In the genomic region with DNA sequence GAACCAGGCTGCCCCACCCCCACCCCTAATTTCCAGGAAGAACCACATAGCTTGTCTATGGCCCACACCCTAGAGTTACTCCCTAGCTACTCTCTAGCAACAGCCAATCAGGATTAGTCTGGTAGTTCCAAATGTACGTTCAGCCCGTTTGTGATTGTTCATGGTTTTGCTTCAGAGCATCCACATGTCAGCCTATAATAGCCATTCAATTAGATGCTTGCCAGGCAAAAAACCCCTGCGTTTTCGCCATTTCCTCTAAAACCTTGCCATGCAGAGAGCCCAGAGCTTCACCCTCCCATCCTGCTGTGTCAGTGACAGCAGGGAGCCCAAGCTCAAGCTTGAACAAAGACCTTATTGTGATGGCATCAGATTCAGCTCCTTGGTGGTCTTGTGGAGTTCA, we compare ENCODE assay signal across 21 mouse cellular contexts. TPM values are rescaled to one million over a fixed set of nuclear protein-coding genes. Genes with fewer than 3 reads are reported as not detected.
DNase-seq lines count a peak whose midpoint lies in the region; ATAC-seq and TF ChIP-seq lines count a peak whose summit lies in the region.
"Had no signal": no experiment of that assay in that cellular context is flagged by ENCODE, and none has a peak within 500 bp of the region (broad histone marks: within the 10 kb centered on the region; RNA-seq: fewer than 3 reads in every experiment).

No protein-coding gene starts in this region.

- ATAC-seq in midbrain, embryonic 13.5 days = peak; percentile 79
- ATAC-seq in liver, embryonic 11.5 days (replicated peaks; ENCODE audit: low FRiP score) = no peak
- ATAC-seq: intestine, embryonic 15.5 days; liver, postnatal 0 days had no signal

- H3K4me2 ChIP-seq in midbrain, embryonic 13.5 days (replicated peaks) = no peak overlapping the region
- H3K4me2 ChIP-seq in liver, embryonic 11.5 days = no peak overlapping the region
- H3K4me2 ChIP-seq: embryonic facial prominence, embryonic 12.5 days; intestine, embryonic 15.5 days; limb, embryonic 13.5 days had no signal

- intact Hi-C loops in left cerebral cortex, postnatal 4 days (cut with DNase I) = no loop called here

- H3K9ac ChIP-seq in ES-Bruce4 (ENCODE audit: low read depth, poor library complexity, severe bottlenecking) = no peak overlapping the region
- no peak overlapping the region for H3K9ac ChIP-seq in ES-E14 (ENCODE audit: insufficient read depth, low read depth, low read length, poor library complexity, severe bottlenecking)
- no peak overlapping the region for H3K9ac ChIP-seq in midbrain, embryonic 13.5 days (replicated peaks)
- H3K9ac ChIP-seq in liver, embryonic 11.5 days (ENCODE audit: low read depth, low read length) = no peak overlapping the region
- H3K9ac ChIP-seq: embryonic facial prominence, embryonic 12.5 days; intestine, embryonic 15.5 days; limb, embryonic 13.5 days; liver, postnatal 0 days had no signal

- 2% methylated on average over 4 of the region's 4 CpGs for WGBS in midbrain, embryonic 13.5 days
- WGBS in liver, embryonic 11.5 days = 59% methylated on average over 4 of the region's 4 CpGs

- H3K27ac ChIP-seq in ES-Bruce4 (ENCODE audit: insufficient read depth, low read length) = peak overlapping the region; percentile 93
- H3K27ac ChIP-seq in ES-E14 (ENCODE audit: insufficient read depth, low read depth, low read length, poor library complexity, severe bottlenecking) = peak overlapping the region; percentile 80
- no peak overlapping the region for H3K27ac ChIP-seq in midbrain, embryonic 13.5 days
- H3K27ac ChIP-seq in liver, embryonic 11.5 days (ENCODE audit: low read depth, low read length) = no peak overlapping the region
- H3K27ac ChIP-seq: embryonic facial prominence, embryonic 12.5 days; gastrocnemius, adult 2 months; intestine, embryonic 15.5 days; layer of hippocampus, adult 2 months; limb, embryonic 13.5 days had no signal

- no peak for TF ChIP-seq CTCF in ES-Bruce4 (IDR thresholded peaks at IDR 0.05; ENCODE audit: low read depth, low read length)

- peak; percentile 52; the same call in 1 of the 2 replicates for TF ChIP-seq EP300 in ES-Bruce4 (IDR thresholded peaks at IDR 0.05; ENCODE audit: insufficient read depth, low read depth, low read length)

- no peak overlapping the region; the same call in 1 of the 2 replicates for H3K4me3 ChIP-seq in ES-Bruce4 (ENCODE audit: low read depth, low read length)
- H3K4me3 ChIP-seq in ES-E14 (ENCODE audit: insufficient read depth in 1 of 2, low read depth in 1 of 2, low read length in 2 of 2, poor library complexity in 1 of 2, severe bottlenecking in 1 of 2) = no peak overlapping the region
- no peak overlapping the region for H3K4me3 ChIP-seq in midbrain, embryonic 13.5 days (replicated peaks)
- no peak overlapping the region for H3K4me3 ChIP-seq in liver, embryonic 11.5 days (ENCODE audit: low read depth, low read length)
- H3K4me3 ChIP-seq: embryonic facial prominence, embryonic 12.5 days; gastrocnemius, adult 2 months; intestine, embryonic 15.5 days; layer of hippocampus, adult 2 months; limb, embryonic 13.5 days had no signal

- no peaks in the 10 kb centered on the region for H3K27me3 ChIP-seq in ES-Bruce4 (ENCODE audit: control insufficient read depth, insufficient read depth, low read length, poor library complexity, severe bottlenecking)
- H3K27me3 ChIP-seq in midbrain, embryonic 13.5 days = no peaks in the 10 kb centered on the region
- no peaks in the 10 kb centered on the region for H3K27me3 ChIP-seq in liver, embryonic 11.5 days (replicated peaks; ENCODE audit: control insufficient read depth, insufficient read depth, low read length)
- H3K27me3 ChIP-seq: embryonic facial prominence, embryonic 12.5 days; intestine, embryonic 15.5 days; limb, embryonic 13.5 days had no signal

- TF ChIP-seq POLR2A in ES-Bruce4 (IDR thresholded peaks at IDR 0.05; ENCODE audit: insufficient read depth, low read length) = no peak

- H3K36me3 ChIP-seq in ES-Bruce4 (ENCODE audit: control insufficient read depth, insufficient read depth, low read length, poor library complexity, severe bottlenecking) = no peaks in the 10 kb centered on the region
- H3K36me3 ChIP-seq in ES-E14 (ENCODE audit: control insufficient read depth, insufficient read depth, low read length, poor library complexity, severe bottlenecking) = no peaks in the 10 kb centered on the region
- H3K36me3 ChIP-seq in midbrain, embryonic 13.5 days = no peaks in the 10 kb centered on the region
- H3K36me3 ChIP-seq in liver, embryonic 11.5 days (ENCODE audit: control insufficient read depth, insufficient read depth, low read length) = no peaks in the 10 kb centered on the region
- H3K36me3 ChIP-seq: embryonic facial prominence, embryonic 12.5 days; intestine, embryonic 15.5 days; limb, embryonic 13.5 days had no signal

- DNase-seq in ES-E14 (ENCODE audit: low read depth, low spot score) = peak; percentile 50
- DNase-seq in embryo, embryonic 11 days = peak; percentile 40
- DNase-seq in left cerebral cortex, postnatal 4 days = no peak
- no peak for DNase-seq in gastrocnemius, postnatal 4 days (ENCODE audit: low spot score in 2 of 2)
- no peak for DNase-seq in liver, embryonic 11.5 days (ENCODE audit: low spot score)
- DNase-seq in layer of hippocampus, adult 9-10 months (ENCODE audit: low spot score) = no peak
- DNase-seq: adrenal gland, postnatal 10 days; cerebellum, adult 9-11 months; gastrocnemius, adult 2 months; heart, postnatal 10 days; liver, postnatal 0 days; lung, postnatal 36 days; right cerebral cortex, postnatal 14 days; thymus, postnatal 36 days had no signal

- H3K9me3 ChIP-seq in ES-Bruce4 (replicated peaks; ENCODE audit: control insufficient read depth, insufficient read depth, low read length, poor library complexity, severe bottlenecking) = no peaks in the 10 kb centered on the region; the same call in 1 of the 2 replicates
- no peaks in the 10 kb centered on the region for H3K9me3 ChIP-seq in ES-E14 (ENCODE audit: control insufficient read depth, insufficient read depth, low read depth, low read length)
- no peaks in the 10 kb centered on the region for H3K9me3 ChIP-seq in midbrain, embryonic 13.5 days
- H3K9me3 ChIP-seq in liver, embryonic 11.5 days (ENCODE audit: control insufficient read depth, low read length) = no peaks in the 10 kb centered on the region
- H3K9me3 ChIP-seq: embryonic facial prominence, embryonic 12.5 days; intestine, embryonic 15.5 days; limb, embryonic 13.5 days had no signal

- no peaks in the 10 kb centered on the region for H3K4me1 ChIP-seq in ES-Bruce4 (ENCODE audit: control insufficient read depth, insufficient read depth, low read length)
- H3K4me1 ChIP-seq in ES-E14 (ENCODE audit: control insufficient read depth in 2 of 2, insufficient read depth in 2 of 2, low read length in 2 of 2, poor library complexity in 1 of 2) = peaks cover 4 to 7% of the 10 kb centered on the region in 2 experiments; a peak in 2 of 4 replicates
- H3K4me1 ChIP-seq in midbrain, embryonic 13.5 days (replicated peaks) = peaks cover 13% of the 10 kb centered on the region
- no peaks in the 10 kb centered on the region for H3K4me1 ChIP-seq in liver, embryonic 11.5 days (replicated peaks; ENCODE audit: control insufficient read depth, insufficient read depth, low read length)
- H3K4me1 ChIP-seq: intestine, embryonic 15.5 days had no signal

- in situ Hi-C loops in ES-E14 (cut with MboI; ENCODE audit: low sequenced_read_pairs in 2 of 2, unreplicated experiment in 2 of 2) = no loop called here

TF ChIP-seq in ES-E14, 5 proteins besides CTCF, POLR2A, EP300 and RAD21:
- TF ChIP-seq ZC3H11A (IDR thresholded peaks at IDR 0.05; ENCODE audit: borderline replicate concordance, low read depth, low read length) (no peak), HCFC1 (IDR thresholded peaks at IDR 0.05; ENCODE audit: borderline replicate concordance, insufficient read depth, low read length) (no peak), ZNF384 (IDR thresholded peaks at IDR 0.05; ENCODE audit: low read depth, low read length) (no peak), MAFK (IDR thresholded peaks at IDR 0.05; ENCODE audit: insufficient read depth, low read depth, low read length) (no peak), CHD2 (IDR thresholded peaks at IDR 0.05; ENCODE audit: low read depth, low read length) (no peak)

RNA-seq across cellular contexts. Expression of a gene that starts 16.2 kb away (rescaled TPM):
- 0.21 TPM in 1 of 2 replicates, not detected in the other for polyA plus RNA-seq in ES-Bruce4 (2011; ENCODE audit: insufficient read depth, insufficient read length, low read depth, missing spikeins)
- under 0.01 and 0.16 TPM in 2 replicates for total RNA-seq in ES-E14 (2012; rRNA removed)
- 0.42 and 0.57 TPM in 2 replicates for polyA plus RNA-seq in midbrain, embryonic 13.5 days (2015; fragmentation: Nextera tagmentation; extraction: Ambion mirVana)
- 1 to 10 TPM; 1.3 to 1.5 TPM for total RNA-seq in left cerebral cortex, postnatal 4 days (2021)
- total RNA-seq in gastrocnemius, postnatal 4 days (2021) = 1 to 10 TPM; 3.9 to 4.8 TPM
- polyA plus RNA-seq in liver, embryonic 11.5 days (2014; fragmentation: Nextera tagmentation; extraction: Ambion mirVana) = 0.22 and 0.31 TPM in 2 replicates
- total RNA-seq: monocyte, adult 5-6 weeks had no signal

Comparison
In these comparisons a context has a peak if more than half of its experiments do, and no peak if none do; other contexts are left out.
1. H3K27ac ChIP-seq: peak in ES-Bruce4 (single experiment) and ES-E14 (single experiment); none in midbrain, embryonic 13.5 days (single experiment) and liver, embryonic 11.5 days (single experiment).
2. DNase-seq: peak in ES-E14 (single experiment) and embryo, embryonic 11 days (single experiment); none in left cerebral cortex, postnatal 4 days (single experiment), gastrocnemius, postnatal 4 days (0 of 2), liver, embryonic 11.5 days (single experiment) and layer of hippocampus, adult 9-10 months (single experiment).